Mouse (Mus musculus) thymus, adult 2 months (tissue): ENCODE measurements at regions not wholly inside any gene's neighbourhood (a gene's known extent, or its start where the extent isn't known, plus 50 kb on each side); places are given as distances from the start of the nearest gene placed in this dataset.

ENCODE experiments used
- CTCF ChIP-seq: fragments of 200-500 bp; IDR thresholded peaks from 2 replicates; pipeline ENCODE4 v1.5.1; 2012; ENCODE audit warnings: mild to moderate bottlenecking, control low read depth, low read length, moderate library complexity, borderline replicate concordance; ENCODE audit not compliant: control insufficient read depth, poor library complexity, insufficient read depth; ENCODE audit errors: extremely low read depth
- POLR2A ChIP-seq: fragments of 200-500 bp; IDR thresholded peaks from 2 replicates; pipeline ENCODE4 v1.6.1; 2012; ENCODE audit warnings: mild to moderate bottlenecking, low read length, control low read depth, moderate library complexity; ENCODE audit not compliant: control insufficient read depth, poor library complexity, insufficient read depth; ENCODE audit errors: extremely low read depth

DNA sequence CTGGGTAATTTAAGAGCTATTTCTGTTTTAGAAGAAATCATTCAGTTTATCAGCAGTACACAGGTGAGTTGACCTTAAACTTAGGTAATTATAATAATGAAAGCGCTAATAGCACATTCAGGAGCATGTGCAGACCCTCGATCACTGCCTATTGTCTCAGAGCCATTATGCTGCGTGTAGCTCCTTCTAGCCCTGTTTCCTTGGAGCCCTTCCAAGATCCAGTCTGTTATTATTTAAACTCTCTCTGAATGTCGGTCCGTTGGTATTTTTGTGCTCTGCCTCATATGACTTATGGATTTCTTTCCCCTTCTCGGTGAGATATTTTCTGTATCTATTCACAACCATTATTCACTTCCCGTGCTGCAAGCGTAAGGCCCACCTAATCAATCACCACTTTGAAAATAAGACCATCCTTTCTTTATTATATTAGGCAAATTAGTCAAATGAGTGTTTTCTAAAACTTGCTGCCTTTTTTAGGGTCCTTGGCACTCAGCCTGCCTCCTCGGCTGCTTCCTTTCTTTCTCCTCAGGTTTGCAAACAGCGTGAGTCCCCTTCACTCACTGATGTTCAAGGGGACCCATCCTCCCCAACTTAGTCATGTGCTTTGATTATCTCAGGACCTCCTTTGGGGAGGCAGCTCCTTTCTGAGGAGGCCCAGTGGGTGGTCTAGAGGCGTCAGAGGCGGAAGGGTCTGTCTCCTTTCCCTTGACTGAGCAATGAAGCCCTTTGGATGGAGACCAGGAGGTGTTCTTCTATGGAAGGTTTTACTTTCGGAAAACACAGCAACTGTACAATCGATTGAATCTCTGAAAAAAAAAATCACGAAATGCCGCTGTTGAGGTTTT is 152.9 kb downstream of the Cdca7 start:
- TF ChIP-seq POLR2A (no peak), CTCF (no peak)
